Mouse (Mus musculus): ENCODE measurements around the gene Cep19.

Gene Cep19

DNA sequence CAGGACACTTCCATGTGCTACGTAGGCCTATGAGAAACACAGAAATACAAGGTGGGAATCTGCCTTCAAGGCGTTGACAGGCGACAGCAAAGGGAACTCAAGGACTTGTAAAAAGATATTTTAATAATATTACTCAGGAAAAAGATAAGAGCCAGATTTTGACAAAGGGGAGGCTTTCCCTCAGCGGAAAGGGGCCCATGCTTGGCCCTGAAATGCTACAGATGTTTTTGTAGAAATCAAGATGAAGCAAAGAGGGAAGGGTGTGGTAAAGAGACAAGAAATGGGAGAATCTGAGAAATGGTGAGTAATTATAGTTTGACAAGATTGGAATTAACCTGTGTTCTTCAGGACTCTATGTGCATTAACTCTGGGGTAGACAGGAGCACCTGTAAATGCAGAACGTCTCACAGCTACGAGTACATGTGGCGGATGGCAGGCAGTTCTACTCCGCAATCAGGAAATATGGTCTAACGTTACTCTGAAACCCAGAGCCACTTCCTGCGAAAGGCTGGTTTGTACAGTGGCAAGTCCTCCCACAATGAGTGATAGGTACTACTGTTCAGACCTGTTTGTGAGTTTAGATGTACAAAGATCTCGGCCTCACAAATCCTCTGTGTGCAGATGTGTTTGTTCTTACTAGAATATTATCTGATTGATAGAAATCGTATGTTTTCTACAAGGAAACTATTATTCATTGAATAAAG is 7.9 kb downstream of the Cep19 start:
- no peak for DNase-seq (ENCODE audit: low read depth, low spot score)

- DNase-seq (ENCODE audit: low read depth, low spot score) = no peak
Observed at GRCm38 (mm10) chr16:32108170-32108569, 8.6 kb downstream of the Cep19 start.

DNA sequence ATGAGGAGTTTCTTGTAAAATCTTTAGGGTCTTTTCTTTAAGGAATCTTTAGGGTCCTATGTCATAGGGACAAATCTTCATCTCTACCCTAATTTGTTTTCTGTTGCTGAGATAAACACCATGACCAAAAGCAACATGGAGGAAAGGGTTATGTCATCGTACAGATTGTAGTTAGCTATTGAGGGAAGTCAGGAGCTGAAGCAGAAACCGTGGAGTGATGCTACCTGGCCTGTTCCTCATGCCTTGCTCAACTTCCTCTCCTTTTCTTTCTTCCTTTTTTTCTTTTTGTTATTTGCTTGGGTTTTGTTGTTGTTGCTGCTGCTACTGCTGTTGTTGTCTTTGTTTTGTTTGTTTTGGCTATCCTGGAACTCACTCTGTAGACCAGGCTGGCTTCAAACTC is 9.0 kb downstream of the Cep19 start:
- no peak for DNase-seq (ENCODE audit: low read depth, low spot score)

DNA sequence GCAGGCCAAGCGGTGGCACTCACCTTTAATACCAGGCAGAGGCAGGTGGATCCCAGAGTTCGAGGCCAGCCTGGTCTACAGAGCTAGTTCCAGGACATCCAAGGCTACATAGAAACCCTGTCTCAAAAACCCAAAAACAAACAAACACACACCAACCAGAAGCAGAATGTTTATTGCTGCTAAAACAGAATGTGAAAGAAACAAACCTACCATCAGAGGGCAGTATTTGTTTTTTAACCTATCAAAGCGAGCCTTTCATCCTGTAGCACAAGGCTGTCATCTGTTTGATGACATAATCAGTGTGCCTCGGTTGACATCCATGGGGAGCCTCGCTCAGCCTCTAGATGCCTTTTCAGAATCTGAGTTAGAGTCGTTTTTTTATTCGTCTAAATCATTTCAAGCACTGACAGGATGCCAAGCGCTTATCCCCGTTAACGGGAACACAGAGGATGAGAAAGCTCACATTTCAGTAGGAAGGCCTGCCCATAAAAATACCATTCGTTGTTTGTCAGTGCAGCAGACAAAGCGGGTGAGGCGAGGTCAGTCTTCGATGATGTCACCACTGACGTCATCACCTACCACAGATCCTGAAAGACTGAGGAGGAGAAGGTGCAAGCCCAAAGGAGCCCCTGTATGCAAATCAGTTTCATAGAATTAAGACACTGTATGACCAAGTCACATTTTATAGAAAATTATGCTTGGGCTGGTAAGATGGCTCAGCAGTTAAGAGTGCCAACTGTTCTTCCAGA is 11.5 kb downstream of the Cep19 start:
- no peak for DNase-seq (ENCODE audit: low read depth, low spot score)

DNA sequence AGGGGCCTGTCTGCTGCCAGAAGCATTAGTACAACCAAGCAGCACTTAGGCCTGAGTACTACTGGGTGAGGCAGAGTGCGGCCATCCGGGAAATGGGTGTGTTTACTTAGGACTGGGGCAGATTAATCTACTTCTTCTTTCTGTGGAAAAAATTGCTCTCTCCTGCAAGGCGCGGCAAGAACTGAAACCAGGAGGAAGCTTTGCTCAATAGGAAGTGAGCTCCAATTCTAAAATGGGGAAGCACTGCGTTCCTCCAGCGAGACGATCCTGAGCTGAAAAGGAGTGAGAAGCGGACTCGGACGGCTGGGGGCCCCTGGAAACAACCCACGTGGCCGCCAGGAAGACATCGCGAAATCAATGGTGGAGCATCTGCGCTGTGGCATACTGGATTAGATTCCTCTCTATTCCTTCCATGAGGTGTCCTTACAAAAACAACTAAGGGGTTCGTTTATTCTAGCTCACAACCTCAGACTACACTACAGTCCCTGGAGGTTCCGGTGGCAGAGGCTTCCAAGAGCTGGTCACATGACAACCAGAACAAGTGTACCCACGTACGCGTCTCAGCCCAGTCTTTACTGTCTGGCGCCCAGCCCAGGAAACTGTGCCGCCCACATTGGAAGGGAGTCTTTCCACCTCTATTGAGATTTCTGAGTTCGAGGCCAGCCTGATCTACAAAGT is 14.1 kb downstream of the Cep19 start:
- DNase-seq (ENCODE audit: low read depth, low spot score) = no peak

GRCm38 (mm10) chr16:32114406-32114805 is 14.8 kb downstream of the Cep19 start:
- DNase-seq (ENCODE audit: low read depth, low spot score) = no peak

GRCm38 (mm10) chr16:32114968-32115695 is 15.5 kb downstream of the Cep19 start:
- DNase-seq (ENCODE audit: low read depth, low spot score) = peak; percentile 58

DNA sequence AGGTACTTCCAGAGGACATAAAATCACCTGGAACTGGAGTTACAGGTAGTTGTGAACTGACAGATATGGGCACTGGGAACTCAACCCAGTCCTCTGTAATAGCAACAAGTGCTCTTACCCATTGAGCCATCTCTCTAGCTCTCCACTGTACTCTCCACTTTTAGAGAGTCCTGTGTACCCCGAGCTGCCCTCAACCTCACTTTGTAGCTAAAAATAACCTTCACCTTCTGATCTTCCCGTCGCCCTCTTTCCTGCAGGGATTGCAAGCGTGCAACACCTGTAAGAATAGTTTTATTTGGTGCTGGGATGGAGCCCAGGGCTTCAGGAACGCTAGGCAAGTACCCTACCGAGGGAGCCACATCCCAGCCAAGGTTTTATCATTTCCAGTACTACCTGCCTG is 16.2 kb downstream of the Cep19 start:
- DNase-seq (ENCODE audit: low read depth, low spot score) = no peak

DNA sequence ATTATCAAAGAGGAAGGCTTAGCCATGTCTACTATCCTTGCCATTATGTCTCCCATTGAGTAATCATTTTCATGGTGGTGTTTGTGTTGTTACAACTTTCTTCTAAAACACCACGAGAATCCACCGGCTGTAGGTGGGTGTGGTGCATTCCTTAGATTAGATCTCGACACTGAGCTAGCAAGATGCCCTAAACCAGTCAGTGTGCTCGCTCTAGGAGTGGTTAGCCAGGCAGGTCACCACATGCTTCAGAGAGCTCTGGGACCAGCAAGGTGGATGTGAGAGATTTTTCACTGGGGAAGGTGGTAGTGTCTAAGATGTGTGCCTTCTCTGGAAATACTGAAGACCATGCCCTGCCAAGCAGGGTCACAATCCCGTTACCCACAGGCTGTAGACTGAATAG is 16.6 kb downstream of the Cep19 start:
- DNase-seq (ENCODE audit: low read depth, low spot score) = no peak

GRCm38 (mm10) chr16:32120454-32120853 is 20.9 kb downstream of the Cep19 start:
- DNase-seq (ENCODE audit: low read depth, low spot score) = no peak

- no peak for DNase-seq (ENCODE audit: low read depth, low spot score)
Observed at GRCm38 (mm10) chr16:32124020-32124419, 24.4 kb downstream of the Cep19 start.

DNA sequence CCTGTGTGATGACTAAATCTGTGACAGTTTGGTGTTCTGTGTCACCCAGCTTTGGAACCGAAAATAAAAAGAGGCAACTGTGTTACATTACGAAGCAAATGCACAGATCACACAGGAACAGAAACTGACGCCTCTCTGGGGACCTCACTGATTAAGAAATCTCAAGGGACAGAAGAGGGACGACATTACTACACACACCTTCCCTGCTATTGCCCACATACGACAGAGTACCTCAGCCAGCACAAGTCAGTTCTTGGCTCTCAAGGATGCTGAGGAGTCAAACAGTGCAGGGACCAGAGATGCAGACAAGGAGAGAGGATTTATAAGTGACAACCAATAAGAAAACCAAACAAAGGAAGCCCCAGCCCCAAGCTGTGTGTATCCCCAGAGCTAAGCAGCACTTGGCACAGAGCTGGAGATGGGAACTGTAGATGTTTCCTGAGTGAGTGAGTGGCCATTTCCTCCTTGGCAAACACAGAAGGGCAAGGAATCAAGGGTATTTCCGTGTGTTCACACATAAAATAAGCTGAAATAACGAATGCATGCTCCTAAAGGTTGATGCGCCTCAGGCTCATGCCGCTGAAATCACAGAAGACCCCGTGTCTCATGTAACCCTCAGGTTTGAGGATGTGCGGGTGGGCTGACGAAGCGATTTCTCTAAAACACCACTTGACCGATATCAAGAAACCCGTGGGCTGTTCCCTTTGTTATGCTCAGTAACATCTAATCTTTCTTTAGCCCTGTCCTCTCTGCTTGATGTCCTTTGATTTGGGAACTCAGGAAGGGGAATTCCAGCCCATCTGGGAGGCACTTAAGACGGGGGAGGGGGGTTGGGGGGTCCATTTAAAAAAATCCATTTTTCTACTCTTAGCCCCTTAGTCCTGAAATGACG is 25.1 kb downstream of the Cep19 start:
- no peak for DNase-seq (ENCODE audit: low read depth, low spot score)

GRCm38 (mm10) chr16:32125364-32125763 is 25.8 kb downstream of the Cep19 start:
- DNase-seq (ENCODE audit: low read depth, low spot score) = no peak

- DNase-seq (ENCODE audit: low read depth, low spot score) = no peak
Observed at GRCm38 (mm10) chr16:32127046-32127445, 27.4 kb downstream of the Cep19 start.

DNA sequence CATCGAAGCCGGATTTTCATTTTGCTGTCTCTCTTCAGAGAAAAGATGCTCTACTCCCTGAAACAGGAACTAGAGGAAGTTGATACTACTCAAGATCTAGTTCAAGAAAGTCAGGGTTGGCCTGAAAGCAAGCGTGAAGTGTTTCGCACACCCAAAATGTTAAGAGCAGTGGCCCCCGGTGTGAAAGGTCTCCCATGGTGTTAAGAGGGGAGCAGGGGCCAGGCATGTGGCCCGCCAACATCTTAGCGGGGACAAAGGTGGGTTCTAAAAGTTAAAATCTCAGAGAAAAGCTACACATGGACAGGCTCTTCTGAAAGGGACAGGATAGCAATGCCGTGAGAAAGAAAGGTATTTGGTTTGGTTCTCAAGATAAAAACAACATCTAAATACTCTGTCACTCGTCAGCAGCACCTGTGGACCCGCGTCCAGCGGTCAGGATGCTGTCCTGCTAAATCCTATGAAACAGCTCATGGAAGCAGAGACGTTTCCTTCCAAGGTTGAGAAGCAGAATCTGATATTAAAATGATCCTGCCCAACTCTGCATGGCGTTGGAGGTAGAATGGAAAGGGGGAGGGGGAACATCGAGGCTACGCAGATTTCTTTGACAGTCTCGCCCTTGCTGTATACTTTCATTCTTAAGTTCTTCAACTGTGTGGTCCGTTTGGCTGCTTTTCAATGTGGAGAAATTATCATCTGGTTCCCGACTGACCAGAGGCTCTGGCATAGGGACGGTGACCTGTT is 30.0 kb downstream of the Cep19 start:
- DNase-seq (ENCODE audit: low read depth, low spot score) = no peak

DNA sequence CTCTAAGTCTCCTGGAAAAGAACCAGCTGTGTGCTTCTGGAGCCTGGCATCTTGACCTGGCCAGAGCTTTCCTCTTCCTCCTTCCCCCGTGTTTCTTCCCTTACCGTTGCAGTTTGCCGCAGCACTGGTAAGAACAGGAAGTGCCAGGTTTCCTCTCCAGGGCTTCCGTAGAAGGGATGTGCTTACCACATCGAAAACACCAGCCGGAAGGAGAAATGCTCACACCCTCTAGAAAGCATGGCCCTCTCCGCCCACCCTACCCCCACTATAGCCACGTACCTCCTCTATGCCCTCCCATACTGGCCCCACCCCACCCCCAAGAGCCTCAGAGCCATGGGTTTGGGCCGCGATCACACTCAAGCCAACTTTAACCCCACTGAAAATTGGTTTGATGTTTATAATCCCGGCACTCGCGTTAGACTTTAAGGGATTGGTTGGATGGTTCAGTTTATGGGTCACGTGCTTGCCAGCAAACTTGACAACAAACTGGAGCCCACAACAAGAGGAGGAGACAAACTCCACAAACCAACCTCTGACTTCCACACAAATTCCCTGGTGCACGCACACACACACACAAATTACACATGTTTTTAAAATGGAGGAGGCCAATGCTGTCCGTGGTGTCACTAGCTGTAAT is 30.7 kb downstream of the Cep19 start:
- DNase-seq (ENCODE audit: low read depth, low spot score) = no peak

GRCm38 (mm10) chr16:32133148-32133547 is 33.5 kb downstream of the Cep19 start:
- no peak for DNase-seq (ENCODE audit: low read depth, low spot score)

DNA sequence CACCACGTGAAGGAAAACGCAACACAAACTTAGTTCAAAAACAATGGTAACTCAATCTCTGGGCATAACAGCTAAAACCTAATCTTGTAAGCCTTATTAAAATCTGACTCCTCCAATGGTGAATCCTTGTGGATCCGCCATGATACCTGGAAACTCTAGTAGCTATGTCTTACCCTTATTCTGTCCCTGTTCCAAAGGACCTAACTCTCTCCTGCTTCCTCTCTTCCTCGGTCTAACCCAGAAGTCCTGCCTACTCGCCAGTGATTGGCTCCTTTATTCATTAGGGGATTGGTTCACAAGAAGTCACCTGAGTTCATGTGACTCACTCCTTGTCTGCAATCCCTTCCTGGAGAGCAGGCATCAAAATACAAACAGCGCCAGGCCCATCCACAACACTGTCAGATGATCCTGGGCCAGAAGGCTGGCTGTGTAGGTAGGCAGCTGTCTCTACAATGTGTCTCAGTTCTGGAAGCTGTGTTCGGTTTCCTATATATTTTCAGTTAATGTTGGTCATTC is 36.3 kb downstream of the Cep19 start:
- no peak for DNase-seq (ENCODE audit: low read depth, low spot score)

- no peak for DNase-seq (ENCODE audit: low read depth, low spot score)
Observed at GRCm38 (mm10) chr16:32138954-32139353, 39.4 kb downstream of the Cep19 start.

GRCm38 (mm10) chr16:32143766-32144165 is 44.2 kb downstream of the Cep19 start:
- no peak for DNase-seq (ENCODE audit: low read depth, low spot score)

All from c-Kit-negative CD71-positive TER-119-positive erythroid progenitor cells, embryonic 14.5 days (primary cell).